Mouse (Mus musculus) adipocyte (in vitro differentiated cells): ENCODE data around the gene Gm37240.

Experiments used
- DNase-seq: peaks from one replicate; pipeline ENCODE4 v3.0.0-alpha.2; 2016; ENCODE audit warnings: low spot score

Gm37240 gene

GRCm38 (mm10) chr3:85878911-85879310, 8.4 kb downstream of the Gm37240 start:
- no peak for DNase-seq

- no peak for DNase-seq
Measured at GRCm38 (mm10) chr3:85863996-85864395, 23.3 kb downstream of the Gm37240 start.

GRCm38 (mm10) chr3:85862886-85863285, 24.4 kb downstream of the Gm37240 start:
- DNase-seq, result no peak

GRCm38 (mm10) chr3:85860996-85861395, 26.3 kb downstream of the Gm37240 start:
- DNase-seq, result no peak

- DNase-seq, result no peak
Measured at GRCm38 (mm10) chr3:85859311-85859710, 28.0 kb downstream of the Gm37240 start.

- no peak for DNase-seq
Measured at GRCm38 (mm10) chr3:85858140-85859135, 28.9 kb downstream of the Gm37240 start.

- no peak for DNase-seq
Measured at GRCm38 (mm10) chr3:85857083-85857482, 30.2 kb downstream of the Gm37240 start.

- DNase-seq, result no peak
Measured at GRCm38 (mm10) chr3:85855947-85856346, 31.4 kb downstream of the Gm37240 start.

- no peak for DNase-seq
Measured at GRCm38 (mm10) chr3:85855043-85855442, 32.3 kb downstream of the Gm37240 start.

- no peak for DNase-seq
Measured at GRCm38 (mm10) chr3:85854143-85854542, 33.2 kb downstream of the Gm37240 start.

- no peak for DNase-seq
Measured at GRCm38 (mm10) chr3:85853715-85854114, 33.6 kb downstream of the Gm37240 start.

- no peak for DNase-seq
Measured at GRCm38 (mm10) chr3:85850079-85850478, 37.2 kb downstream of the Gm37240 start.

- no peak for DNase-seq
Measured at GRCm38 (mm10) chr3:85846316-85846715, 41.0 kb downstream of the Gm37240 start.

GRCm38 (mm10) chr3:85845341-85845740, 42.0 kb downstream of the Gm37240 start:
- DNase-seq, result no peak

GRCm38 (mm10) chr3:85842881-85843218, 44.5 kb downstream of the Gm37240 start:
- no peak for DNase-seq

- peak; percentile 14 for DNase-seq
Measured at GRCm38 (mm10) chr3:85842177-85842880, 45.0 kb downstream of the Gm37240 start.

GRCm38 (mm10) chr3:85841454-85842176, 45.7 kb downstream of the Gm37240 start:
- DNase-seq, result no peak

GRCm38 (mm10) chr3:85833627-85834026, 53.7 kb downstream of the Gm37240 start:
- no peak for DNase-seq

GRCm38 (mm10) chr3:85832490-85833155, 54.7 kb downstream of the Gm37240 start:
- DNase-seq, result no peak

GRCm38 (mm10) chr3:85831785-85832184, 55.5 kb downstream of the Gm37240 start:
- DNase-seq, result no peak

GRCm38 (mm10) chr3:85829047-85829446, 58.3 kb downstream of the Gm37240 start:
- no peak for DNase-seq

GRCm38 (mm10) chr3:85827815-85828214, 59.5 kb downstream of the Gm37240 start:
- DNase-seq, result no peak
